Mouse (Mus musculus) spleen, adult 18-20 months (tissue): ENCODE measurements around the gene Akap1.

Experiments
- DNase-seq, 2 experiments: peaks; one replicate each; pipeline ENCODE4 v3.0.0; 2022; ENCODE audit warnings: mixed read lengths in 2 of 2

The Akap1 gene

GRCm38 (mm10) chr11:88840724-88841350 is 23.5 kb downstream of the Akap1 start:
- no peak for DNase-seq

- no peak for DNase-seq
Observed at GRCm38 (mm10) chr11:88840292-88840691, 24.1 kb downstream of the Akap1 start.

GRCm38 (mm10) chr11:88839379-88839778 is 25.0 kb downstream of the Akap1 start:
- DNase-seq = no peak

- no peak for DNase-seq
Observed at GRCm38 (mm10) chr11:88838630-88839029, 25.8 kb downstream of the Akap1 start.

GRCm38 (mm10) chr11:88834606-88835005 is 29.8 kb downstream of the Akap1 start:
- no peak for DNase-seq

- no peak for DNase-seq
Observed at GRCm38 (mm10) chr11:88834134-88834533, 30.3 kb downstream of the Akap1 start.

GRCm38 (mm10) chr11:88833099-88833498 is 31.3 kb downstream of the Akap1 start:
- DNase-seq = no peak

GRCm38 (mm10) chr11:88830257-88830804 is 34.1 kb downstream of the Akap1 start:
- DNase-seq = peak in 1 of 2 experiments; percentile 50

GRCm38 (mm10) chr11:88828528-88828927 is 35.9 kb downstream of the Akap1 start:
- no peak for DNase-seq

- DNase-seq = no peak
Observed at GRCm38 (mm10) chr11:88825909-88826308, 38.5 kb downstream of the Akap1 start.

- DNase-seq = peak in 1 of 2 experiments; percentile 46
Observed at GRCm38 (mm10) chr11:88822991-88823390, 41.4 kb downstream of the Akap1 start.

- no peak for DNase-seq
Observed at GRCm38 (mm10) chr11:88822526-88822925, 41.9 kb downstream of the Akap1 start.

GRCm38 (mm10) chr11:88820742-88821576 is 43.4 kb downstream of the Akap1 start:
- no peak for DNase-seq

- no peak for DNase-seq
Observed at GRCm38 (mm10) chr11:88820253-88820652, 44.1 kb downstream of the Akap1 start.

- no peak for DNase-seq
Observed at GRCm38 (mm10) chr11:88817061-88817460, 47.3 kb downstream of the Akap1 start.

GRCm38 (mm10) chr11:88803231-88804010 is 61.0 kb downstream of the Akap1 start:
- DNase-seq = no peak

GRCm38 (mm10) chr11:88796207-88796606 is 68.2 kb downstream of the Akap1 start:
- DNase-seq = no peak

- no peak for DNase-seq
Observed at GRCm38 (mm10) chr11:88789893-88790292, 74.5 kb downstream of the Akap1 start.

- no peak for DNase-seq
Observed at GRCm38 (mm10) chr11:88786816-88787215, 77.6 kb downstream of the Akap1 start.

GRCm38 (mm10) chr11:88783525-88783924 is 80.9 kb downstream of the Akap1 start:
- no peak for DNase-seq

- no peak for DNase-seq
Observed at GRCm38 (mm10) chr11:88782531-88782930, 81.9 kb downstream of the Akap1 start.
